Mouse (Mus musculus) erythroblast, embryonic 14.5 days (primary cell): Measurements from ENCODE around the gene Tstd1.

Experiments
- GATA1 ChIP-seq: IDR thresholded peaks from 2 replicates; pipeline ENCODE4 v1.6.1; 2012; ENCODE audit warnings: low read length, inconsistent platforms, mixed read lengths
- TAL1 ChIP-seq: IDR thresholded peaks from 3 replicates; pipeline ENCODE4 v1.6.1; 2012; ENCODE audit warnings: low read length, inconsistent platforms, mixed read lengths

- TF ChIP-seq GATA1 (no peak), TAL1 (no peak)
Measured at GRCm38 (mm10) chr1:171419905-171420304, 1.2 kb downstream of the Tstd1 start.
